Mouse (Mus musculus) kidney, postnatal 0 days (tissue): Measurements from ENCODE around the gene Myo16. TPM values are rescaled to one million over a fixed set of nuclear protein-coding genes. Genes with fewer than 3 reads are reported as not detected.

ENCODE experiments used
- ATAC-seq: fragments of 200-750 bp; cut with Nextera tagmentation; replicated peaks from 2 replicates; pipeline ENCODE4 v1.8.0; 2017; ENCODE audit warnings: low read depth, moderate number of reproducible peaks, moderate TSS enrichment, moderate library complexity; ENCODE audit not compliant: low FRiP score
- DNase-seq: peaks from one replicate; pipeline ENCODE4 v3.0.0-alpha.2; 2016; ENCODE audit warnings: low spot score
- H3K27ac ChIP-seq: fragments of 300-500 bp; sonication (generic); 2 replicates; pipeline ENCODE4 v1.5.1; 2014; ENCODE audit warnings: mild to moderate bottlenecking
- H3K27me3 ChIP-seq: fragments of 300-500 bp; sonication (generic); 2 replicates; pipeline ENCODE4 v1.6.1; 2014; ENCODE audit warnings: low read length, mixed read lengths; ENCODE audit not compliant: insufficient read depth
- H3K36me3 ChIP-seq: fragments of 300-500 bp; sonication (generic); 2 replicates; pipeline ENCODE4 v1.6.1; 2014; ENCODE audit warnings: low read length, mixed read lengths; ENCODE audit not compliant: insufficient read depth
- H3K4me1 ChIP-seq: fragments of 300-500 bp; sonication (generic); replicated peaks from 2 replicates; pipeline ENCODE4 v1.6.1; 2014; ENCODE audit warnings: antibody characterized with exemption, low read length, mixed read lengths; ENCODE audit not compliant: insufficient read depth
- H3K4me2 ChIP-seq: fragments of 300-500 bp; sonication (generic); 2 replicates; pipeline ENCODE4 v1.6.1; 2014; ENCODE audit warnings: mild to moderate bottlenecking, low read length, moderate library complexity, mixed read lengths
- H3K4me3 ChIP-seq: fragments of 300-500 bp; sonication (generic); replicated peaks from 2 replicates; pipeline ENCODE4 v1.5.1; 2014; ENCODE audit warnings: low read depth, low read length
- H3K9ac ChIP-seq: fragments of 300-500 bp; sonication (generic); 2 replicates; pipeline ENCODE4 v1.6.1; 2014; ENCODE audit warnings: low read depth, low read length
- H3K9me3 ChIP-seq: fragments of 300-500 bp; sonication (generic); replicated peaks from 2 replicates; pipeline ENCODE4 v1.6.1; 2016; ENCODE audit warnings: low read length, inconsistent platforms, mixed read lengths
- CTCF ChIP-seq: IDR thresholded peaks from 2 replicates; pipeline ENCODE4 v1.5.1; 2016; ENCODE audit warnings: antibody characterized with exemption, low read depth, mild to moderate bottlenecking, moderate library complexity
- WGBS: fragments of 180-500 bp; shearing (Covaris S2); extraction: QIAGEN DNeasy Blood & Tissue Kit; methylation state at CpG from one replicate; pipeline ENCODE4 v1.1.7; 2014; 5-methylcytosine and 5-hydroxymethylcytosine counted together
- polyA plus RNA-seq: library from polyadenylated mRNA; unstranded; fragments of >200 nt; fragmentation: Nextera tagmentation; extraction: Ambion mirVana; gene quantifications from 2 replicates; pipeline ENCODE4 v1.2.1, GENCODE M21; 2015

The Myo16 gene
- polyA plus RNA-seq, 1 experiment from 2014 or later, result 0.08 TPM

- DNase-seq (no peak), ATAC-seq (no peak)
- Histone ChIP-seq H3K4me2 (no peak overlapping the region), H3K4me1 (no peaks in the 10 kb centered on the region), H3K9me3 (no peaks in the 10 kb centered on the region), H3K27ac (no peak overlapping the region), H3K36me3 (no peaks in the 10 kb centered on the region), H3K9ac (no peak overlapping the region), H3K27me3 (no peaks in the 10 kb centered on the region), H3K4me3 (no peak overlapping the region)
- TF ChIP-seq CTCF, result no peak
- WGBS, result 87% methylated on average over 7 of the region's 7 CpGs
These were observed 21.4 kb downstream of the Myo16 start for GRCm38 (mm10) chr8:10174841-10175680.

- Histone ChIP-seq H3K27ac (no peak overlapping the region), H3K4me2 (no peak overlapping the region), H3K27me3 (no peaks in the 10 kb centered on the region), H3K9me3 (no peaks in the 10 kb centered on the region), H3K36me3 (no peaks in the 10 kb centered on the region), H3K4me3 (no peak overlapping the region), H3K9ac (no peak overlapping the region), H3K4me1 (no peaks in the 10 kb centered on the region)
- no peak for DNase-seq
- no peak for TF ChIP-seq CTCF
- ATAC-seq, result no peak
- WGBS, result 85% methylated on average over 4 of the region's 4 CpGs
These were observed 22.3 kb downstream of the Myo16 start for GRCm38 (mm10) chr8:10175976-10176375.

- Histone ChIP-seq H3K27me3 (no peaks in the 10 kb centered on the region), H3K9ac (no peak overlapping the region), H3K4me1 (no peaks in the 10 kb centered on the region), H3K4me3 (no peak overlapping the region), H3K9me3 (no peaks in the 10 kb centered on the region), H3K4me2 (no peak overlapping the region), H3K36me3 (no peaks in the 10 kb centered on the region), H3K27ac (no peak overlapping the region)
- 60% methylated on average over 4 of the region's 4 CpGs for WGBS
- no peak for TF ChIP-seq CTCF
- DNase-seq, result no peak
- ATAC-seq, result no peak
These were observed 23.4 kb downstream of the Myo16 start for GRCm38 (mm10) chr8:10177131-10177530.

GRCm38 (mm10) chr8:10178986-10179385, 25.3 kb downstream of the Myo16 start:
- DNase-seq (no peak), ATAC-seq (no peak)
- H3K4me2 ChIP-seq, result no peak overlapping the region
- H3K36me3 ChIP-seq, result no peaks in the 10 kb centered on the region
- H3K4me3 ChIP-seq, result no peak overlapping the region
- no peaks in the 10 kb centered on the region for H3K27me3 ChIP-seq
- H3K27ac ChIP-seq, result no peak overlapping the region
- no peaks in the 10 kb centered on the region for H3K9me3 ChIP-seq
- TF ChIP-seq CTCF, result no peak
- no peaks in the 10 kb centered on the region for H3K4me1 ChIP-seq
- no peak overlapping the region for H3K9ac ChIP-seq

GRCm38 (mm10) chr8:10190607-10191006, 36.9 kb downstream of the Myo16 start:
- Histone ChIP-seq H3K27me3 (no peaks in the 10 kb centered on the region), H3K4me3 (no peak overlapping the region), H3K4me1 (no peaks in the 10 kb centered on the region), H3K27ac (no peak overlapping the region), H3K36me3 (no peaks in the 10 kb centered on the region), H3K4me2 (no peak overlapping the region), H3K9ac (no peak overlapping the region), H3K9me3 (no peaks in the 10 kb centered on the region)
- DNase-seq, result no peak
- no peak for ATAC-seq
- TF ChIP-seq CTCF, result no peak
- 56% methylated on average over 6 of the region's 6 CpGs for WGBS

GRCm38 (mm10) chr8:10198164-10198563, 44.5 kb downstream of the Myo16 start:
- H3K36me3 ChIP-seq, result no peaks in the 10 kb centered on the region
- ATAC-seq (no peak), DNase-seq (no peak)
- H3K4me3 ChIP-seq, result no peak overlapping the region
- H3K4me1 ChIP-seq, result no peaks in the 10 kb centered on the region
- H3K27ac ChIP-seq, result no peak overlapping the region
- H3K9me3 ChIP-seq, result no peaks in the 10 kb centered on the region
- no peak overlapping the region for H3K9ac ChIP-seq
- TF ChIP-seq CTCF, result no peak
- H3K27me3 ChIP-seq, result no peaks in the 10 kb centered on the region
- H3K4me2 ChIP-seq, result no peak overlapping the region
- WGBS, result 74% methylated on average over 7 of the region's 7 CpGs

- no peak for TF ChIP-seq CTCF
- DNase-seq (no peak), ATAC-seq (no peak)
- 77% methylated on average over 5 of the region's 5 CpGs for WGBS
- Histone ChIP-seq H3K27ac (no peak overlapping the region), H3K4me1 (no peaks in the 10 kb centered on the region), H3K36me3 (no peaks in the 10 kb centered on the region), H3K9ac (no peak overlapping the region), H3K9me3 (no peaks in the 10 kb centered on the region), H3K4me2 (no peak overlapping the region), H3K27me3 (no peaks in the 10 kb centered on the region), H3K4me3 (no peak overlapping the region)
These were observed 45.6 kb downstream of the Myo16 start for GRCm38 (mm10) chr8:10199301-10199700.
